Mouse (Mus musculus) hindbrain, embryonic 10.5 days (tissue): ENCODE results near the gene Disc1. TPM values are rescaled to one million over a fixed set of nuclear protein-coding genes. Genes with fewer than 3 reads are reported as not detected.
A peak's percentile ranks its signal among the peaks of the same experiment; 100 is the strongest.

Experiments
- DNase-seq: peaks from one replicate; pipeline ENCODE4 v3.0.0-alpha.2; 2017; ENCODE audit warnings: low spot score
- H3K27ac ChIP-seq: fragments of 300-500 bp; sonication (generic); 2 replicates; pipeline ENCODE4 v1.5.1; 2016; ENCODE audit warnings: mild to moderate bottlenecking, moderate library complexity
- H3K27me3 ChIP-seq: fragments of 300-500 bp; sonication (generic); 2 replicates; pipeline ENCODE4 v1.6.1; 2016; ENCODE audit warnings: mild to moderate bottlenecking; ENCODE audit not compliant: poor library complexity, insufficient read depth, severe bottlenecking
- H3K36me3 ChIP-seq: fragments of 300-500 bp; sonication (generic); 2 replicates; pipeline ENCODE4 v1.6.1; 2016; ENCODE audit warnings: mild to moderate bottlenecking, moderate library complexity
- H3K4me1 ChIP-seq: fragments of 300-500 bp; sonication (generic); replicated peaks from 2 replicates; pipeline ENCODE4 v1.6.1; 2016; ENCODE audit warnings: mild to moderate bottlenecking
- H3K4me3 ChIP-seq: fragments of 300-500 bp; sonication (generic); 2 replicates; pipeline ENCODE4 v1.5.1; 2016; ENCODE audit warnings: mild to moderate bottlenecking, moderate library complexity
- H3K9me3 ChIP-seq: fragments of 300-500 bp; sonication (generic); 2 replicates; pipeline ENCODE4 v1.6.1; 2016; ENCODE audit warnings: mild to moderate bottlenecking, moderate library complexity
- WGBS: fragments of 180-500 bp; shearing (Covaris S2); methylation state at CpG from one replicate; pipeline ENCODE4 v1.1.7; 2016; 5-methylcytosine and 5-hydroxymethylcytosine counted together
- polyA plus RNA-seq: library from polyadenylated mRNA; unstranded; fragments of >200 nt; fragmentation: Nextera tagmentation; extraction: Ambion mirVana; gene quantifications from 2 replicates; pipeline ENCODE4 v1.2.1, GENCODE M21; 2016

Gene Disc1
- polyA plus RNA-seq, 1 experiment from 2014 or later: 2.1 TPM

- Histone ChIP-seq H3K36me3 (no peaks in the 10 kb centered on the region), H3K4me3 (no peak overlapping the region), H3K4me1 (peaks cover 29% of the 10 kb centered on the region), H3K27ac (peak overlapping the region; percentile 62), H3K9me3 (0 out of 2 replicates have a peak, but pooled peaks cover 2% of the 10 kb centered on the region), H3K27me3 (peaks cover 35% of the 10 kb centered on the region)
- 10% methylated on average over 11 of the region's 11 CpGs for WGBS
- DNase-seq: peak; percentile 62
Measured at GRCm38 (mm10) chr8:125277071-125277682, 223.2 kb downstream of the Disc1 start.

GRCm38 (mm10) chr8:125279156-125279555 is 225.2 kb downstream of the Disc1 start:
- WGBS: 94% methylated on average over 2 of the region's 2 CpGs
- DNase-seq: no peak
- Histone ChIP-seq H3K27me3 (peaks cover 35% of the 10 kb centered on the region), H3K4me1 (peaks cover 45% of the 10 kb centered on the region), H3K36me3 (no peaks in the 10 kb centered on the region), H3K4me3 (no peak overlapping the region), H3K27ac (no peak overlapping the region), H3K9me3 (0 out of 2 replicates have a peak, but pooled peaks cover 2% of the 10 kb centered on the region)

GRCm38 (mm10) chr8:125279892-125280291 is 225.9 kb downstream of the Disc1 start:
- DNase-seq: no peak
- peaks cover 50% of the 10 kb centered on the region for H3K4me1 ChIP-seq
- 80% methylated on average over 4 of the region's 4 CpGs for WGBS

GRCm38 (mm10) chr8:125282531-125282930 is 228.5 kb downstream of the Disc1 start:
- no peak overlapping the region for H3K4me3 ChIP-seq
- no peaks in the 10 kb centered on the region for H3K9me3 ChIP-seq
- no peaks in the 10 kb centered on the region for H3K36me3 ChIP-seq
- peak; percentile 17 for DNase-seq
- peaks cover 35% of the 10 kb centered on the region for H3K27me3 ChIP-seq
- 59% methylated on average over 7 of the region's 7 CpGs for WGBS
- peak overlapping the region; percentile 35; the same call in 1 of the 2 replicates for H3K27ac ChIP-seq
- peaks cover 52% of the 10 kb centered on the region for H3K4me1 ChIP-seq

More at GRCm38 (mm10) chr8:125279892-125280291, 225.9 kb downstream of the Disc1 start:
- Histone ChIP-seq H3K4me3 (no peak overlapping the region), H3K9me3 (no peaks in the 10 kb centered on the region), H3K36me3 (no peaks in the 10 kb centered on the region), H3K27ac (no peak overlapping the region), H3K27me3 (peaks cover 35% of the 10 kb centered on the region)

GRCm38 (mm10) chr8:125283542-125283941 is 229.5 kb downstream of the Disc1 start:
- DNase-seq: no peak
- Histone ChIP-seq H3K4me1 (peaks cover 48% of the 10 kb centered on the region), H3K36me3 (no peaks in the 10 kb centered on the region), H3K9me3 (no peaks in the 10 kb centered on the region), H3K27me3 (peaks cover 31% of the 10 kb centered on the region), H3K4me3 (no peak overlapping the region), H3K27ac (peak overlapping the region; percentile 35; the same call in 1 of the 2 replicates)
- WGBS: 69% methylated on average over 6 of the region's 6 CpGs

- H3K27me3 ChIP-seq: peaks cover 17% of the 10 kb centered on the region
- DNase-seq: peak; percentile 24
- H3K4me1 ChIP-seq: peaks cover 44% of the 10 kb centered on the region
- peak overlapping the region; percentile 47; the same call in 1 of the 2 replicates for H3K27ac ChIP-seq
- no peaks in the 10 kb centered on the region for H3K9me3 ChIP-seq
- no peaks in the 10 kb centered on the region for H3K36me3 ChIP-seq
- WGBS: 63% methylated on average over 4 of the region's 4 CpGs
- H3K4me3 ChIP-seq: no peak overlapping the region
Measured at GRCm38 (mm10) chr8:125284875-125285274, 230.9 kb downstream of the Disc1 start.

GRCm38 (mm10) chr8:125285391-125285790 is 231.4 kb downstream of the Disc1 start:
- peak; percentile 24 for DNase-seq
- no peak overlapping the region for H3K4me3 ChIP-seq
- peaks cover 12% of the 10 kb centered on the region for H3K27me3 ChIP-seq
- H3K36me3 ChIP-seq: no peaks in the 10 kb centered on the region
- no peaks in the 10 kb centered on the region for H3K9me3 ChIP-seq
- peaks cover 43% of the 10 kb centered on the region for H3K4me1 ChIP-seq
- WGBS: 62% methylated on average over 8 of the region's 8 CpGs
- peak overlapping the region; percentile 67; the same call in 1 of the 2 replicates for H3K27ac ChIP-seq

- Histone ChIP-seq H3K36me3 (no peaks in the 10 kb centered on the region), H3K9me3 (no peaks in the 10 kb centered on the region), H3K27me3 (peaks cover 5% of the 10 kb centered on the region), H3K4me3 (no peak overlapping the region), H3K27ac (peak overlapping the region; percentile 60), H3K4me1 (peaks cover 43% of the 10 kb centered on the region)
- 72% methylated on average over 12 of the region's 12 CpGs for WGBS
- peak; percentile 20 for DNase-seq
Measured at GRCm38 (mm10) chr8:125285966-125286681, 232.1 kb downstream of the Disc1 start.

GRCm38 (mm10) chr8:125287311-125287710 is 233.3 kb downstream of the Disc1 start:
- no peaks in the 10 kb centered on the region for H3K36me3 ChIP-seq
- H3K27me3 ChIP-seq: no peaks in the 10 kb centered on the region
- no peak overlapping the region for H3K4me3 ChIP-seq
- no peak for DNase-seq
- 93% methylated on average over 4 of the region's 4 CpGs for WGBS
- H3K4me1 ChIP-seq: peaks cover 51% of the 10 kb centered on the region
- no peak overlapping the region for H3K27ac ChIP-seq
- H3K9me3 ChIP-seq: no peaks in the 10 kb centered on the region

- Histone ChIP-seq H3K27me3 (no peaks in the 10 kb centered on the region), H3K27ac (no peak overlapping the region), H3K9me3 (no peaks in the 10 kb centered on the region), H3K36me3 (no peaks in the 10 kb centered on the region), H3K4me3 (no peak overlapping the region), H3K4me1 (peaks cover 48% of the 10 kb centered on the region)
- 75% methylated on average over 7 of the region's 7 CpGs for WGBS
- DNase-seq: no peak
Measured at GRCm38 (mm10) chr8:125287841-125288341, 233.9 kb downstream of the Disc1 start.

GRCm38 (mm10) chr8:125291506-125291905 is 237.5 kb downstream of the Disc1 start:
- 73% methylated on average over 10 of the region's 10 CpGs for WGBS
- H3K4me3 ChIP-seq: no peak overlapping the region
- H3K27ac ChIP-seq: no peak overlapping the region
- no peaks in the 10 kb centered on the region; the same call in none of the 2 replicates for H3K27me3 ChIP-seq
- no peak for DNase-seq
- H3K36me3 ChIP-seq: no peaks in the 10 kb centered on the region
- H3K4me1 ChIP-seq: peaks cover 31% of the 10 kb centered on the region
- no peaks in the 10 kb centered on the region for H3K9me3 ChIP-seq

- H3K4me1 ChIP-seq: peaks cover 29% of the 10 kb centered on the region
- H3K27me3 ChIP-seq: no peaks in the 10 kb centered on the region; the same call in none of the 2 replicates
- H3K36me3 ChIP-seq: no peaks in the 10 kb centered on the region
- WGBS: 86% methylated on average over 22 of the region's 22 CpGs
- no peak overlapping the region for H3K4me3 ChIP-seq
- no peak for DNase-seq
- no peaks in the 10 kb centered on the region for H3K9me3 ChIP-seq
- no peak overlapping the region for H3K27ac ChIP-seq
Measured at GRCm38 (mm10) chr8:125291932-125292717, 238.1 kb downstream of the Disc1 start.
